8 mouse cellular contexts compared by ENCODE assay signal in the genomic region with DNA sequence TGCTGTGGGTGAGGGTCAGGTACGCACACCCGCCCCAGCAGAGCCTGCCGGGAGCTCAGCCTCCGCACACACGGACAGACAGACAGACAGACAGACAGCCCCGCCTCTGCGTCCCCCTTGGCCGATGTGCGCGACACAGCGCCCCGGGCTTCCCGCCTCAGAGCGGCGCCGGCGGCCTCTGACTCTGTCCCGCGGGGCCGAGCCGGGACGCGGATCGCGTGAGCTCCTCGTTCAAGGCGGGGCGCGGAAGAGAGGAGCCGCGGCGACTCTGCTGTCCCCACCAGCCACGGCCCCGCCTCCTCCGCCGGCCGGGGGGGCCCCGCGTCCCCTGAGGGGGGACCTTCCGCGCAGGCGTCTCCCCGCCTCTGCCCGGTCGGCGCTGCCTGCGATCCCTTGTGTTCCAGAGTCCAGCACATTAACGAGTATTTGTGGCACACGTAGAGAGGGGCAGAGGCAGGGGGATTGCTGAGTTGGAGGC. TPM values are rescaled to one million over a fixed set of nuclear protein-coding genes. Genes with fewer than 3 reads are reported as not detected.
DNase-seq lines count a peak whose midpoint lies in the region; ATAC-seq lines count a peak whose summit lies in the region.

No protein-coding gene starts in this region.

- peak; percentile 90 for ATAC-seq in hindbrain, embryonic 12.5 days (ENCODE audit: low FRiP score)

- no peaks in the 10 kb centered on the region for H3K9me3 ChIP-seq in hindbrain, embryonic 12.5 days (replicated peaks)

- peak overlapping the region; percentile 78 for H3K9ac ChIP-seq in hindbrain, embryonic 12.5 days

- peak; percentile 97 for DNase-seq in Muller cell, postnatal 12 days (ENCODE audit: inconsistent ontology term)
- DNase-seq in cerebellum, postnatal 10 days, result peak; percentile 87 to 93
- peak; percentile 91 to 92 for DNase-seq in frontal cortex, postnatal 10 days (ENCODE audit: low spot score in 2 of 2)
- DNase-seq in left cerebral cortex, adult 11 months (ENCODE audit: low spot score), result peak; percentile 88
- peak; percentile 93 for DNase-seq in lung, postnatal 36 days
- DNase-seq in retina, embryonic 14.5 days (ENCODE audit: low spot score), result peak; percentile 84
- peak; percentile 87 to 92 for DNase-seq in thymus, postnatal 36 days

- H3K27ac ChIP-seq in hindbrain, embryonic 12.5 days, result peak overlapping the region; percentile 96

- peak overlapping the region; percentile 56 for H3K4me3 ChIP-seq in hindbrain, embryonic 12.5 days

- H3K27me3 ChIP-seq in hindbrain, embryonic 12.5 days, result peaks cover 3% of the 10 kb centered on the region; the same call in 1 of the 2 replicates

- WGBS in hindbrain, embryonic 12.5 days, result under 1% methylated on average over 48 of the region's 49 CpGs

- peak overlapping the region; percentile 73 for H3K4me2 ChIP-seq in hindbrain, embryonic 12.5 days (replicated peaks)

- H3K4me1 ChIP-seq in hindbrain, embryonic 12.5 days, result 0 out of 2 replicates have a peak, but pooled peaks cover 6% of the 10 kb centered on the region

- H3K36me3 ChIP-seq in hindbrain, embryonic 12.5 days, result no peaks in the 10 kb centered on the region

RNA-seq across cellular contexts. Expression of a gene that starts 43.9 kb away (rescaled TPM):
- polyA plus RNA-seq in hindbrain, embryonic 12.5 days (2016; fragmentation: Nextera tagmentation; extraction: Ambion mirVana), result 0.99 and 1.1 TPM in 2 replicates

RNA-seq across cellular contexts. Expression of a gene that starts 53.6 kb away (rescaled TPM):
- polyA plus RNA-seq in hindbrain, embryonic 12.5 days (2016; fragmentation: Nextera tagmentation; extraction: Ambion mirVana), result not detected in 2 replicates

Comparison
In these comparisons a context has a peak if more than half of its experiments do, and no peak if none do; other contexts are left out.
1. Peak in every context shown above with its lines: DNase-seq, ATAC-seq, H3K4me3 ChIP-seq and H3K27ac ChIP-seq.